Mouse (Mus musculus) megakaryocyte, embryonic 14.5 days (primary cell): ENCODE measurements around the gene Wfdc12. TPM values are rescaled to one million over a fixed set of nuclear protein-coding genes. Genes with fewer than 3 reads are reported as not detected.
"Not testable (repeated sequence)": the region's sequence is repeated elsewhere in the genome, so short reads cannot be mapped to it uniquely, and the experiment has no call there.

Experiments used
- H3K27me3 ChIP-seq: replicated peaks from 2 replicates; pipeline ENCODE3; 2012; ENCODE audit warnings: inconsistent platforms
- H3K36me3 ChIP-seq: replicated peaks from 2 replicates; pipeline ENCODE3; 2012; ENCODE audit warnings: low read length, inconsistent platforms, mixed read lengths
- H3K4me1 ChIP-seq: 2 replicates; pipeline ENCODE4 v1.6.1; 2012; ENCODE audit warnings: inconsistent platforms
- H3K4me3 ChIP-seq: replicated peaks from 2 replicates; pipeline ENCODE3; 2012; ENCODE audit warnings: moderate library complexity, mild to moderate bottlenecking, inconsistent platforms
- H3K9me3 ChIP-seq: 2 replicates; pipeline ENCODE4 v1.6.1; 2012; ENCODE audit warnings: inconsistent platforms
- FLI1 ChIP-seq: IDR thresholded peaks from 2 replicates; pipeline ENCODE4 v1.6.1; 2012; ENCODE audit warnings: low read length, inconsistent platforms, mixed read lengths
- GATA1 ChIP-seq: IDR thresholded peaks from 3 replicates; pipeline ENCODE4 v1.6.1; 2012; ENCODE audit warnings: mixed read lengths, low read length, inconsistent platforms, borderline replicate concordance
- polyA plus RNA-seq: library from polyadenylated mRNA; stranded (reverse); fragments of >175 nt; gene quantifications from 2 replicates; pipeline ENCODE4 v1.2.3, GENCODE M21; 2012; ENCODE audit warnings: low replicate concordance; ENCODE audit not compliant: insufficient read depth

Gene Wfdc12
- not detected in 2 replicates for polyA plus RNA-seq

- no peaks in the 10 kb centered on the region for H3K4me1 ChIP-seq
- no peak within 1 kb of the TSS for H3K4me3 ChIP-seq
- H3K36me3 ChIP-seq, result no peaks in the 10 kb centered on the region
- no peak for TF ChIP-seq GATA1
- H3K9me3 ChIP-seq, result peaks cover 17% of the 10 kb centered on the region
- H3K27me3 ChIP-seq, result peaks cover 46% of the 10 kb centered on the region
Measured at GRCm38 (mm10) chr2:164190576-164190975, at the start of gene Wfdc12. Gene Wfdc12, minus strand, starts transcription at chr2:164190608.

GRCm38 (mm10) chr2:164238366-164238765, 48.0 kb upstream of the Wfdc12 start, which contains the start of gene Svs2:
Gene Svs2, minus strand, starts transcription at chr2:164238466.
- Histone ChIP-seq H3K36me3 (no peaks in the 10 kb centered on the region), H3K4me1 (no peaks in the 10 kb centered on the region), H3K9me3 (no peaks in the 10 kb centered on the region), H3K4me3 (no peak within 1 kb of the TSS), H3K27me3 (peaks cover 9% of the 10 kb centered on the region)
- no peak for TF ChIP-seq FLI1
- TF ChIP-seq GATA1, result no peak

- no peaks in the 10 kb centered on the region for H3K9me3 ChIP-seq
- H3K4me3 ChIP-seq, result no peak overlapping the region
- peaks cover 8% of the 10 kb centered on the region for H3K27me3 ChIP-seq
- no peaks in the 10 kb centered on the region for H3K36me3 ChIP-seq
- no peak for TF ChIP-seq GATA1
- H3K4me1 ChIP-seq, result no peaks in the 10 kb centered on the region
Measured at GRCm38 (mm10) chr2:164232671-164233070, 42.3 kb upstream of the Wfdc12 start.

- peaks cover 7% of the 10 kb centered on the region for H3K27me3 ChIP-seq
- H3K9me3 ChIP-seq, result no peaks in the 10 kb centered on the region
- TF ChIP-seq FLI1, result no peak
- H3K4me1 ChIP-seq, result no peaks in the 10 kb centered on the region
- H3K4me3 ChIP-seq, result no peak overlapping the region
- H3K36me3 ChIP-seq, result no peaks in the 10 kb centered on the region
Measured at GRCm38 (mm10) chr2:164228361-164229070, 38.1 kb upstream of the Wfdc12 start.

GRCm38 (mm10) chr2:164221522-164221921, 31.1 kb upstream of the Wfdc12 start, which contains the start of gene Wfdc15b:
Gene Wfdc15b, minus strand, starts transcription at chr2:164221660.
- Histone ChIP-seq H3K36me3 (no peaks in the 10 kb centered on the region), H3K4me3 (no peak within 1 kb of the TSS), H3K9me3 (no peaks in the 10 kb centered on the region), H3K4me1 (no peaks in the 10 kb centered on the region), H3K27me3 (peaks cover 17% of the 10 kb centered on the region)
- TF ChIP-seq GATA1 (no peak), FLI1 (no peak)

GRCm38 (mm10) chr2:164219295-164219694, 28.9 kb upstream of the Wfdc12 start:
- peaks cover 22% of the 10 kb centered on the region for H3K27me3 ChIP-seq
- TF ChIP-seq FLI1, result no peak
- no peak for TF ChIP-seq GATA1
- H3K36me3 ChIP-seq, result no peaks in the 10 kb centered on the region

DNA sequence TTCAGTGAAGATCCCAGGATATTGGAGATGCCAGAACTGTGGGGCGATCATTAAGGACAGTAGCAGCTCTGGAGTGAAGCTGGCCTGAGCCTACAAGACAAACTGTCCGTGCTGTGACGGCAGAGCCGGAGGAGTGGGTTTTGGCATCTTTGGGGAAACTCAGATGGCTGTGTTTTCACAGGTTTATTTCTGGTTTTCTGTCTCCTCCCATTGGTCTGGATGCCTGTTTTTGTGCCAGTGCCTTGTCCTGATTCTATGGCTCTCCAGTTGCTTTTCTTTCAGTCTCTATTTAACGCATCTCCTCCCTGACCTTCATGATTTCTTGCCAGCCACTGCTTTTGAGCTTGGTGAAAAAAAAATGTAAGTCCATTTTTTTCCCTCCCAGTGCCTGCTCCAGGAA, 22.3 kb upstream of the Wfdc12 start:
- Histone ChIP-seq H3K9me3 (peaks cover 7% of the 10 kb centered on the region), H3K27me3 (peaks cover 20% of the 10 kb centered on the region), H3K36me3 (no peaks in the 10 kb centered on the region), H3K4me3 (no peak overlapping the region), H3K4me1 (no peaks in the 10 kb centered on the region)
- no peak for TF ChIP-seq FLI1
- TF ChIP-seq GATA1, result no peak

More at GRCm38 (mm10) chr2:164219295-164219694, 28.9 kb upstream of the Wfdc12 start:
- Histone ChIP-seq H3K9me3 (no peaks in the 10 kb centered on the region), H3K4me3 (no peak overlapping the region), H3K4me1 (no peaks in the 10 kb centered on the region)

GRCm38 (mm10) chr2:164210892-164211291, 20.5 kb upstream of the Wfdc12 start:
- Histone ChIP-seq H3K4me1 (no peaks in the 10 kb centered on the region), H3K9me3 (peaks cover 7% of the 10 kb centered on the region), H3K4me3 (no peak overlapping the region), H3K36me3 (no peaks in the 10 kb centered on the region), H3K27me3 (peaks cover 23% of the 10 kb centered on the region)
- TF ChIP-seq GATA1 (no peak), FLI1 (no peak)

DNA sequence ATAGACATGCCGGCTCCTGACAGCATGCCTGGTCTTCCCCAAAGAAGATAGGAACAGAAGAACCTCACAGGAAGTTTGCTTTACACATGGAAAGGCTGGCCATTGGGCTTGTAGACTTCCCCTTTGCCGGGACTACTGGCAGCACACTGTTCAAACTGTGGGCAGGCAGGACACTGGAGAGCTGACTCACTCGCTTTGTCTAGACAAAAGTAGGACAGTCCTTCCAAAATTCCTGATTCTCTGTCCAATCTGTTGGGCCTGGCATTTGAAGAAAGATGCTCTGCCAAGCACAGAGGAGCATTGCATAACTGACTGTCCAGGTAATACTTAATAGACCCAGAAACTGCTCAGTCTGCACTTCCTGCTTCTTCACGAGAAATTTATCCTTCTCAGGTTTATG, 16.3 kb upstream of the Wfdc12 start:
- Histone ChIP-seq H3K27me3 (peaks cover 13% of the 10 kb centered on the region), H3K4me3 (no peak overlapping the region), H3K4me1 (no peaks in the 10 kb centered on the region), H3K9me3 (peaks cover 7% of the 10 kb centered on the region), H3K36me3 (no peaks in the 10 kb centered on the region)
- TF ChIP-seq GATA1, result no peak
- no peak for TF ChIP-seq FLI1

DNA sequence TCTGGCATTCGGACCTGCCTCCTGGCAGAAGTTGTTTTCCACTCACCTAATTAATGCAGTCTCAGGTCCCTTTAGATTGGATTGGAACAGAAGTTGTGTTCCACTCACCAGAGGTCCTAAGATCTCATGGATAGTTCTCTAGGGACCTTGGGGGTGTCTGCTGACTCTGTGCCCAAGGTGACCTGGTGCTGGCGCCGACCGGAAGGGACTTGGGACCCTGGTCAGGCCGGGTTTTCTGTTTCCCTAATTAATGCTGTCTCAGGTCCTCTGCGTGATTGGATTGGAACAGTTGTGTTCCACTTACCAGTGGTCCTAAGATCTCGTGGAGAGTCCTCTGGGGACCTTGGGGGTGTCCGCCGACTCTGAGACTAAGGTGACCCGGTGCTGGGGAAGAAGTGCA, 15.6 kb upstream of the Wfdc12 start:
- H3K4me3 ChIP-seq, H3K9me3 ChIP-seq, H3K4me1 ChIP-seq, H3K36me3 ChIP-seq: not testable (repeated sequence)
- peaks cover 13% of the 10 kb centered on the region for H3K27me3 ChIP-seq

DNA sequence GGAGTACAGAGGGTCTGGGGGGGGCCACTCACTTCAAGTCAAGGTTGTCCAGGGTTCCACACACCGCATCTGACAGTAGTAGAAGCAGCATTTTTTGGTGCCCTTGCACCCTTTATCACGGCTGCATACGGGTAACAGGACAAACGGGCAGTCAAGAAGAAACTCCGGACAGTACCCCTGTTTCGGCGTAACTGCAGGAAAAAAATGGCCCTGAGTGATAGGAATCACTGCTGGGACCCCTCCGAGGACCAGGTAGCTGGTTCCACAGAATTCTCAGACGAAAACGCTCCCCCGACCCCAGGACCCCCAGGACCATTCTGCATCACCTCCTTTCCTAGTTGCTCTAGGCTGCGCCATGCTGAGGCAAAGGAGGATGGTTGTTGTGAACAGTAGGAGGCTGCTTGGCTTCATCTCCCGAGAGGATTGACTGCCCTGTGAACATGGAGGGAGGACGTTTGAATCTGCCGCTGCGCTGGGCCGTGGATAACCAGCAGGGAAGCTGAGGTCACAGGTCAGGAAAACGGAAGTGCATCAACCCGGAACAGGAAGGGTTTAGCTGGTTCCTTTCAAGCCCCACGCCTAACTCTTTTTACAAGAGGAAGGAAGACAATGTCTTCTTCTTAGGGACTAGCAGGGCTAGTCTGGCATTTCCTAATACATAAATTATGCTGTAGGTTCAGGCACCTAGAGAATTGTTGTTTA, 9.4 kb upstream of the Wfdc12 start, which contains the start of gene Wfdc15a:
Gene Wfdc15a, minus strand, starts transcription at position 505 of the 702 bp plus-strand sequence.
- peaks cover 8% of the 10 kb centered on the region for H3K27me3 ChIP-seq
- H3K4me1 ChIP-seq, result no peaks in the 10 kb centered on the region
- H3K9me3 ChIP-seq, result 0 out of 2 replicates have a peak, but pooled peaks cover 5% of the 10 kb centered on the region
- no peak for TF ChIP-seq GATA1
- no peak for TF ChIP-seq FLI1
- H3K36me3 ChIP-seq, result no peaks in the 10 kb centered on the region
- H3K4me3 ChIP-seq, result no peak within 1 kb of the TSS
